Mouse (Mus musculus) midbrain, embryonic 10.5 days (tissue): ENCODE data around the gene Tmem240. TPM values are rescaled to one million over a fixed set of nuclear protein-coding genes. Genes with fewer than 3 reads are reported as not detected.

Experiments used
- DNase-seq: peaks from one replicate; pipeline ENCODE4 v3.0.0-alpha.2; 2017; ENCODE audit warnings: low spot score
- H3K27ac ChIP-seq: fragments of 300-500 bp; sonication (generic); replicated peaks from 2 replicates; pipeline ENCODE4 v1.5.1; 2016; ENCODE audit warnings: mild to moderate bottlenecking
- H3K27me3 ChIP-seq: fragments of 300-500 bp; sonication (generic); 2 replicates; pipeline ENCODE4 v1.6.1; 2016; ENCODE audit warnings: low read depth, mild to moderate bottlenecking; ENCODE audit not compliant: poor library complexity, severe bottlenecking
- H3K36me3 ChIP-seq: fragments of 300-500 bp; sonication (generic); 2 replicates; pipeline ENCODE4 v1.6.1; 2016; ENCODE audit warnings: mild to moderate bottlenecking, moderate library complexity
- H3K4me1 ChIP-seq: fragments of 300-500 bp; sonication (generic); 2 replicates; pipeline ENCODE4 v1.6.1; 2016
- H3K4me3 ChIP-seq: fragments of 300-500 bp; sonication (generic); 2 replicates; pipeline ENCODE4 v1.5.1; 2016; ENCODE audit warnings: mild to moderate bottlenecking, moderate library complexity
- H3K9me3 ChIP-seq: fragments of 300-500 bp; sonication (generic); replicated peaks from 2 replicates; pipeline ENCODE4 v1.6.1; 2016; ENCODE audit warnings: mild to moderate bottlenecking
- WGBS: fragments of 180-500 bp; shearing (Covaris S2); methylation state at CpG from one replicate; pipeline ENCODE4 v1.1.7; 2016; 5-methylcytosine and 5-hydroxymethylcytosine counted together
- polyA plus RNA-seq: library from polyadenylated mRNA; unstranded; fragments of >200 nt; fragmentation: Nextera tagmentation; extraction: Ambion mirVana; gene quantifications from 2 replicates; pipeline ENCODE4 v1.2.1, GENCODE M21; 2016

Gene Tmem240
- polyA plus RNA-seq, 1 experiment from 2014 or later = 0.65 TPM

GRCm38 (mm10) chr4:155761356-155762099 is 26.9 kb downstream of the Tmem240 start:
- Histone ChIP-seq H3K27ac (peak overlapping the region; percentile 84), H3K4me3 (peak overlapping the region; percentile 77), H3K27me3 (no peaks in the 10 kb centered on the region), H3K9me3 (no peaks in the 10 kb centered on the region), H3K36me3 (peaks cover 18% of the 10 kb centered on the region), H3K4me1 (peaks cover 35% of the 10 kb centered on the region)
- WGBS = 3% methylated on average over 28 of the region's 28 CpGs
- DNase-seq = no peak

DNA sequence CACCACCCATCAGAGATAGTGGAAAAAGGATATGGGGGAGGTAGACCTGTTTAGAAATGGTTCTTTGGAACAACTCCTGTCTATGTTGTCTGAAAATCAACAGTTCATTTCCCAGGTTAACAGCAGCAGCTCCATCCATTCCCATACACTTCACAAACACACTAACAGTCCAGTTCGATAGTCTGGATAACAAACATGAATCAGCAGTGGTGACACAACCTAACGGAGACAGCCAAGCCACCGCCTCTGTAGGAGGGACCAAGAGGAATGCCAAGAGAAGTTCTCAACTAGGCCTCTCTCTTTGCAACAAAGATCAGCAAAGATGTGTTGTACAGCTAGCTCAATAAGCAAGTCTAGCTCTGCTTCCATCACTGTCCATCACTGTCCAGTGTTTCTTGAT is 27.8 kb downstream of the Tmem240 start:
- WGBS = 90% methylated on average over 3 of the region's 3 CpGs

DNA sequence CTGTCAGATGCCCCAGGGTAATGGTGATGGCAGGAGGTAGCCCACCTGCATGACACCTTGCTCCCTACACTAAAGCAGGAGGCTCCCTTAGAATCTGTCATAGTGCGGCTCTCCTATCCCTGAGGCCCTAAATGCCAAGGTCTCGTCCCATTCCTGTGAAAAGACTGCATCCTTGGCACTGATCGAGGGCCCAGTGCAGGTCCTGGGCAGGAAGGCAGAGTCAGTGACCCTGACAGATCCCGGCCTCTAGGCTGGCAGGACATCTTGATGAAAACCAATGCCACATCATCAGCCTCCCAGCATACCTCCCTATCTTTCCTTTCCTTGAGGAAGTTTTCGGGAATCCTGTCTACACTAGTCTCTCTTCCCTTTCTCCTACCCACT is 34.9 kb downstream of the Tmem240 start:
- peaks cover 41% of the 10 kb centered on the region for H3K27me3 ChIP-seq
- 64% methylated on average over 5 of the region's 5 CpGs for whole genome bisulfite sequencing
- H3K4me1 ChIP-seq = peaks cover 28% of the 10 kb centered on the region
- H3K27ac ChIP-seq = peak overlapping the region; percentile 91
- DNase-seq = no peak
- peak overlapping the region; percentile 61 for H3K4me3 ChIP-seq
- H3K36me3 ChIP-seq = no peaks in the 10 kb centered on the region
- no peaks in the 10 kb centered on the region for H3K9me3 ChIP-seq

More for the DNA sequence above, 27.8 kb downstream of the Tmem240 start:
- H3K4me3 ChIP-seq = peak overlapping the region; percentile 77; the same call in 1 of the 2 replicates
- no peak for DNase-seq
- no peaks in the 10 kb centered on the region for H3K9me3 ChIP-seq
- H3K27ac ChIP-seq = no peak overlapping the region
- H3K27me3 ChIP-seq = no peaks in the 10 kb centered on the region
- peaks cover 10% of the 10 kb centered on the region for H3K36me3 ChIP-seq
- H3K4me1 ChIP-seq = peaks cover 35% of the 10 kb centered on the region

DNA sequence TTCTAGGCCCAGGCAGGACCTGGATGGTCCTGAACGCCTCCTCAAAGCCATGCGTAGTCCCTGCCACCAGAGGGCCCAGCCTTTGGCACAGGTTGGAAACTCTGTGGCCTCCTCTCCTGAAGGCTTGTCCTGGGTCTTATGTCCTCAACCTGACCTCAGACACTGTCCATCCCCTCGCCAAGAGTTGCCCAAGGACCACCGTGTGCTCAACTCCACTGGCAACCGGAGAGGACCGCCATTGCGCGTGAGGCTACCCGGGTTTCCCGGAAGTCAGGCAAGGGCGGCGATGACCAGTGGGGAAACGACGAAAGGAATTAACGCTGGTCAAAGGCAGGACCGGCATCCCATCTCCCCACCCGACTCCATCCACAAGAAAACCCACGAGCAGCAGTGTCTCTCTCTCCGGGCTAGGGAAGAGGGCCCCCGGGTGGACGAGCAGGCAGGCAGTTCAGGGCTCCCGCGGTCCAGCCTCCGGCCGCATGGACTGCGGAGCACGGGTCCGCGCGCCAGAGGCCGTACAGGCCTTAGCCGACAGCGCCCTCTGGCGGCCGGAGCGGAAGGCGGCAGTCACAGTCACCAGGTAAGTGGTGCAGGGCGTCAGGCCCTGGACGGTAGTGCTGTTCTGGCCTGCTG is 35.4 kb downstream of the Tmem240 start:
- Histone ChIP-seq H3K9me3 (no peaks in the 10 kb centered on the region), H3K27ac (peak overlapping the region; percentile 91), H3K4me3 (peak overlapping the region; percentile 61), H3K4me1 (peaks cover 34% of the 10 kb centered on the region), H3K27me3 (peaks cover 46% of the 10 kb centered on the region), H3K36me3 (no peaks in the 10 kb centered on the region)
- DNase-seq = peak; percentile 91
- WGBS = under 1% methylated on average over 37 of the region's 39 CpGs

DNA sequence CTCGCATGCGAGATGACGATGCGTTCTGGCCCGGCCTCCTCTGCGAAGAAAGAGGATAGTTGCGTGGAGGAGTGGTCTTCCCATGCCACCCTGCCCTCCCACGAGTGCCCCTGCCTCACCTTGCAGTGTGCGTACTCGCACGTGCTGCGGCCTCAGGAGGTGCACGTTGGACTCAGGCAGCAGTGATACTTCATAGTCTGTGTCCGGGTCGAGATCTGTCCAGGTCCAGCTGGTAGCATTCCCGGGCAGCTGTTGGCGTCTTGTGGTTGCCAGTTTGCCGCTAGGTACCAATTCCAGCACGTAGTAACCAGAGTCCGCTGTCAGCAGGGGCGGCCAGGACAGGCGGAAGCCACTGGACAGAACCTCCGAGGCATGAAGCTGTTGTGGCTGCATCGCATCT is 36.0 kb downstream of the Tmem240 start:
- H3K27ac ChIP-seq = peak overlapping the region; percentile 91

DNA sequence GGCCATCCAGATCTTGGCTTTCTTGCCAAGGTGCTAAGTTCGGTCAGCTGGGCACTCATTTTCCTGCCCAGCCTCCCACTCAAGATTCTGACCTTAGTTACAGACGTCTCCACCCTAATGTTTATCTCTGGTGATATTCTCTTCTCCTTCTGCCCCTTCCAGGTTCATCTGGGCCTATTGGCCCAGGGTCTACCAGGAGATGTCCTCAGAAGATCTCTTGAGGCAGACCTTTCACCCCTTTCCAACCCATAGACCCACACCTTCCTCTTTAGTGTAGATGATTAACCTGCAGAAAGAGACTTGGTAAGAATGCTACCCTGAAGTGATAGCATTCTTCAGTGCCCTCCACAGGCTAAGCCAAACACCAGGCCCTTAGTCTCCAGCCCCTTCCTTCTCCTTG is 37.1 kb downstream of the Tmem240 start:
- Histone ChIP-seq H3K27me3 (peaks cover 57% of the 10 kb centered on the region), H3K4me1 (peaks cover 49% of the 10 kb centered on the region), H3K9me3 (no peaks in the 10 kb centered on the region), H3K27ac (no peak overlapping the region), H3K4me3 (no peak overlapping the region), H3K36me3 (no peaks in the 10 kb centered on the region)
- DNase-seq = no peak
- 87% methylated on average over 2 of the region's 2 CpGs for WGBS

More for the DNA sequence above, 36.0 kb downstream of the Tmem240 start:
- DNase-seq = peak; percentile 13
- H3K4me1 ChIP-seq = peaks cover 40% of the 10 kb centered on the region
- WGBS = 45% methylated on average over 24 of the region's 24 CpGs
- H3K4me3 ChIP-seq = peak overlapping the region; percentile 61
- no peaks in the 10 kb centered on the region for H3K9me3 ChIP-seq
- no peaks in the 10 kb centered on the region for H3K36me3 ChIP-seq
- peaks cover 53% of the 10 kb centered on the region for H3K27me3 ChIP-seq

DNA sequence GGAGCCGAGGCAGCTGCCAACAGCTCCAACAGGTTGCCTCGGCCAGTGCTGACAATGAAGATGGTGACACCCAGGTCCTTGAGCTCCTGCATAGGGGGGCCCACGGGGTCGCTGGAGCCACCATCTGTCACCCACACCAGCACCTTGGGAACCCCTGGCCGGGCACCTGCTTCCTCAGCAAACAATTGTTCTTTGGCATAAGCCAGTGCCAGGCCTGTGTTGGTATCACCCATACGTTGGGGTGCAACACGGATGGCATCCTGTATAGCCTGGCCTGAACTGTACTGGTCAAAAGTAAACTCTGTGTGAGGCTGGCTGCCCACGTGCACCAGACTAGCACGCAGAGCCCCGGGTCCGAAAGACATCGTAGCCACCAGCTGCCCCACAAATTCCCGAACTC is 38.2 kb downstream of the Tmem240 start:
- Histone ChIP-seq H3K4me1 (peaks cover 60% of the 10 kb centered on the region), H3K27me3 (peaks cover 57% of the 10 kb centered on the region), H3K4me3 (no peak overlapping the region), H3K27ac (no peak overlapping the region), H3K9me3 (no peaks in the 10 kb centered on the region), H3K36me3 (no peaks in the 10 kb centered on the region)
- DNase-seq = no peak
- WGBS = 91% methylated on average over 13 of the region's 13 CpGs

DNA sequence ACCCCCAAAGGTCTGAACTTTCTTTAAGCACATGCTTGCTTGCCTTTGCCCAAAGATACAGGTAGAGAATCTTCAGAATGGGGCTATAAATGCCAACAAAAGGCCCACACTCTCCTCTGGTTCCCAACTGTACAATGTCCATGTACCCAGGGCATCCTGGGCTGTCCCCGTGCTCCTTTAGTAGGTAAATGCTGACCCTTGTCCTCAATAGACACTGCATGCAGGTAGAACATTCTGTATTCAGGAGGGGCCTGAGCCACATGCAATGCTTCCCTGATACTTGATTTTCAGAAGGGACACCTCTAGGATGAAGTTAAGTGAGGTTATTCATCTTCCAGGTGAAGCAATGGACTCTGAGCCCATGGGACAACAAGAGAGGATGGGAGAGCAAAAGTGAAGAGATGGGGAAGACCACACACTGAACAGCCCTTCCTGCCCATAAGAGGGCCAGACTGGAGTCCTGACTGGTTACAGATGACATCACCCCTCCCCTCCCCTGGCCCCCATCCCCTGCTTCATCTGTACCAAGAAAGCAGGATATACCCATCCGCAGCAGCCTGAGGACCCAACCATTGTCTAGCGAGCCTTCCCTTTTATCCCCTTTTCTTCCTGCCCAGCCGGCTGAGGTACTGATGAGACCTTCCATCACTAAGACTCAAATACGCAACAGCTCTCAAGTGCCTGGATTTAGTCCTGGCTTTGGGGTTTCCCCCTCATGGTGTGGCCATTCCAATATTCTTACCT is 38.9 kb downstream of the Tmem240 start:
- Histone ChIP-seq H3K27me3 (peaks cover 57% of the 10 kb centered on the region), H3K4me3 (peak overlapping the region; percentile 54), H3K27ac (no peak overlapping the region; the same call in 1 of the 2 replicates), H3K36me3 (no peaks in the 10 kb centered on the region), H3K4me1 (peaks cover 62% of the 10 kb centered on the region), H3K9me3 (no peaks in the 10 kb centered on the region)
- 32% methylated on average over 5 of the region's 5 CpGs for whole genome bisulfite sequencing
- no peak for DNase-seq

- Histone ChIP-seq H3K4me1 (peaks cover 62% of the 10 kb centered on the region), H3K36me3 (no peaks in the 10 kb centered on the region), H3K9me3 (no peaks in the 10 kb centered on the region), H3K27ac (peak within 1 kb of the TSS; percentile 63; the same call in 1 of the 2 replicates), H3K27me3 (peaks cover 57% of the 10 kb centered on the region), H3K4me3 (peak within 1 kb of the TSS; percentile 54)
- DNase-seq = peak; percentile 81
- WGBS = 2% methylated on average over 35 of the region's 35 CpGs
These were observed 39.7 kb downstream of the Tmem240 start, which contains the start of gene Vwa1 for GRCm38 (mm10) chr4:155774280-155774754. TSS of gene Vwa1 (minus strand) at chr4:155774698.

DNA sequence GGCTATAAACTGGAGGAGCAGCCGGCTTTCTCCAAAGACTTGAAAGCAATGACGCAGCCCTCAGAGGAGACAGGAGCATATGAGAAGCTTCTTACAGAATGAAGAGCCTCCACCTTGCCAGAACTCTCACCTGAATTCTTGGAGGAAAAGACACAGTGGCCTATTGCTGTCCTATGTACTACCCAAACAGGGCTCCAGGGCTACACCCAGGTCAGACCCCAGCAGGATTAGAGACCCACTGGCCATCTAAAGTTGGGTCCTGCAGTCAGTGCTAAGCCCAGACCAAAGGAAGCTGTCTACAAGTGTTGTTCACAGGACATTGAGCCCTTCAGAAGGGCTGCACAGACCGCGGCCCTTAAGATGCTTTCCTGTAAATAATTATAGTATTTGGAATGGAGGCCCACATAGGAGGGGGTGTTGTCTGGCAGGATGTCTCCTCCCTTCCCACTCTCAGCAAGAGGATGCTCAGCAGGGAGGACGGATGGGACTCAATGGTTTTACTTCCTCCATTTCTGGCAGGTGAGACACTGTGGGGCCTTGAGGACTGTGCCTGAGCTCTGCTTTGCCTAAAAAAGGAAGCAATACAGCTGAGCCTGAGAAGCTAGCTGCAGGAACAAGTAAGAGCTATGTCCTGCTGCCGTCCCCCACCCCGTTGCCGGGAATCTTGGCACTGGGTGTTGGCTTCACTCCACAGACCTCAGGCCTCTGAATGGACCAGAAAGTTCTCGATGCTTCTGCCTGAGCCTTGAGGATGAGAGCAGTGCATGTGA is 40.6 kb downstream of the Tmem240 start:
- peaks cover 54% of the 10 kb centered on the region for H3K4me1 ChIP-seq
- 68% methylated on average over 9 of the region's 9 CpGs for WGBS
- peaks cover 57% of the 10 kb centered on the region for H3K27me3 ChIP-seq
- H3K4me3 ChIP-seq = peak overlapping the region; percentile 54
- no peaks in the 10 kb centered on the region for H3K36me3 ChIP-seq
- no peak for DNase-seq
- peak overlapping the region; percentile 2; the same call in 1 of the 2 replicates for H3K27ac ChIP-seq
- H3K9me3 ChIP-seq = no peaks in the 10 kb centered on the region

DNA sequence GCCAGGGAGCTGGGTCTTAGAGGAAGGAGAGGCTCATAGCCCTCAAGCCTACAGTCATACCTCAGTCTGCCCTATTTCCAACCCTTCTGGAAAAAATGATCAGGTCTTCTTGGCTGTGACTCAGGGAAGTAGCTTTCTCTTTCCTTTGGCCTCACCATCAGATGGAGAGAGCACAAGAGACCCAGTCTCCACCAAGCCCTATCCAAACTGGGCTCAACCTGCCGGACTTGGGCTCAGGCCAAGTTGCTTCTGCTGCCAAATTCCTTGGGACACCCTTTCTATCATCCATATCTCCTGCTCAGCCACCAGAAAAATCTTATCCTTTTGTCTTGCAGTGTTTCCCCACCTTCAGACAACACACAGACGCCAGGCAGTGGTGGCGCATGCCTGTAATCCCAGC is 41.3 kb downstream of the Tmem240 start:
- peaks cover 49% of the 10 kb centered on the region for H3K4me1 ChIP-seq
- no peaks in the 10 kb centered on the region for H3K9me3 ChIP-seq
- H3K27ac ChIP-seq = peak overlapping the region; percentile 2; the same call in 1 of the 2 replicates
- H3K4me3 ChIP-seq = no peak overlapping the region
- DNase-seq = no peak
- 85% methylated on average over 3 of the region's 3 CpGs for WGBS
- H3K27me3 ChIP-seq = peaks cover 52% of the 10 kb centered on the region
- no peaks in the 10 kb centered on the region for H3K36me3 ChIP-seq
